Mouse (Mus musculus): ENCODE data around the gene G6pc3.

GRCm38 (mm10) chr11:102225221-102225620 lies 35.8 kb downstream of the G6pc3 start:
- TF ChIP-seq ZNF384 (IDR thresholded peaks at IDR 0.05; ENCODE audit: low read depth, low read length) (no peak), HCFC1 (IDR thresholded peaks at IDR 0.05; ENCODE audit: borderline replicate concordance, insufficient read depth, low read length) (no peak), MAFK (IDR thresholded peaks at IDR 0.05; ENCODE audit: insufficient read depth, low read depth, low read length) (no peak), CHD2 (IDR thresholded peaks at IDR 0.05; ENCODE audit: low read depth, low read length) (no peak)
